Mouse (Mus musculus): Measurements from ENCODE around the gene Copg1. TPM values are rescaled to one million over a fixed set of nuclear protein-coding genes. Genes with fewer than 3 reads are reported as not detected.

Copg1 gene
- polyA plus RNA-seq (2015; fragmentation: Nextera tagmentation; extraction: Ambion mirVana) = 66.7 and 84.6 TPM in 2 replicates

GRCm38 (mm10) chr6:87887594-87888233, at the start of gene Copg1:
Copg1 (plus strand) TSS chr6:87887814.

GRCm38 (mm10) chr6:87838551-87839197, 48.9 kb upstream of the Copg1 start, which contains the start of gene Isy1:
Isy1 (minus strand) TSS chr6:87838798.

GRCm38 (mm10) chr6:87850900-87851614, 36.6 kb upstream of the Copg1 start, which contains the start of gene Cnbp:
Cnbp (minus strand) TSS chr6:87851106.

GRCm38 (mm10) chr6:87913661-87914325, 26.2 kb downstream of the Copg1 start, which contains the start of gene Hmces:
Hmces (plus strand) TSS chr6:87913935.

Other genes starting within 250 kb of the Copg1 start
- 9.8 and 13.8 TPM in 2 replicates for gene Aplf, start 215.6 kb upstream of the Copg1 start, polyA plus RNA-seq (2015; fragmentation: Nextera tagmentation; extraction: Ambion mirVana)
- gene Efcc1, start 156.9 kb upstream of the Copg1 start, polyA plus RNA-seq (2015; fragmentation: Nextera tagmentation; extraction: Ambion mirVana) = 0.97 and 2.3 TPM in 2 replicates
- 2.2 and 3.0 TPM in 2 replicates for gene Gp9, start 109.7 kb upstream of the Copg1 start, polyA plus RNA-seq (2015; fragmentation: Nextera tagmentation; extraction: Ambion mirVana)
- gene Rab43, start 75.7 kb upstream of the Copg1 start, polyA plus RNA-seq (2015; fragmentation: Nextera tagmentation; extraction: Ambion mirVana) = 13.7 and 15.6 TPM in 2 replicates
- gene Gm45140, start 52.0 kb upstream of the Copg1 start, polyA plus RNA-seq (2015; fragmentation: Nextera tagmentation; extraction: Ambion mirVana) = 2.2 and 2.6 TPM in 2 replicates
- gene Isy1, start 49.0 kb upstream of the Copg1 start, polyA plus RNA-seq (2015; fragmentation: Nextera tagmentation; extraction: Ambion mirVana) = 29.0 and 34.7 TPM in 2 replicates
- 1,034 and 1,061 TPM in 2 replicates for gene Cnbp, start 36.7 kb upstream of the Copg1 start, polyA plus RNA-seq (2015; fragmentation: Nextera tagmentation; extraction: Ambion mirVana)
- gene Hmces, start 26.1 kb downstream of the Copg1 start, polyA plus RNA-seq (2015; fragmentation: Nextera tagmentation; extraction: Ambion mirVana) = 21.0 and 29.1 TPM in 2 replicates
- 49.4 and 70.4 TPM in 2 replicates for gene H1fx, start 93.8 kb downstream of the Copg1 start, polyA plus RNA-seq (2015; fragmentation: Nextera tagmentation; extraction: Ambion mirVana)
- 190 and 234 TPM in 2 replicates for gene Rab7, start 157.5 kb downstream of the Copg1 start, polyA plus RNA-seq (2015; fragmentation: Nextera tagmentation; extraction: Ambion mirVana)
- 145 and 207 TPM in 2 replicates for gene Rpn1, start 196.7 kb downstream of the Copg1 start, polyA plus RNA-seq (2015; fragmentation: Nextera tagmentation; extraction: Ambion mirVana)